8 mouse cellular contexts compared by ENCODE assay signal in the genomic region with DNA sequence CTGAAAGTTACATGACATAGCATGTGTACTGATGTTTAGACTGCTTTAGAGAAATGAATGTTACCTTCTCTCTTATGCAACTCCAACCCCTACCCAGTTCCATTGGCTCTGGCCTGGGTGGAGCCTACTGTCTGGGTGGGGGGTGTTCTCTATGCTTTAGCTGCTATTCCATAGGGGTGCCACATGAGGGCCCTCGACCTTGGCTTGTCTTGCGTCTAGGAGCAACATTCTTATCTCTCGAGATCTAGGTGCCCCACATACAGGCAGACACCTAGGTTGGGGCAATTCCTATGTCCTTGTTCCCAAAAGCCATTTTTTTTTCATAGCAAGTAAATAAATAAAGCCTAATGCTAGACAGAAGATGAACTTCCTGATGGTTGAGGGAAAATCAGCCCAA. TPM values are rescaled to one million over a fixed set of nuclear protein-coding genes. Genes with fewer than 3 reads are reported as not detected.
DNase-seq lines count a peak whose midpoint lies in the region; ATAC-seq and TF ChIP-seq lines count a peak whose summit lies in the region.

No protein-coding gene starts in this region.

- no peaks in the 10 kb centered on the region; the same call in 1 of the 2 replicates for H3K4me1 ChIP-seq in cerebellum, adult 2 months (ENCODE audit: control insufficient read depth, insufficient read depth, low read length)
- peaks cover 49% of the 10 kb centered on the region for H3K4me1 ChIP-seq in neural tube, embryonic 13.5 days (replicated peaks)

- no peak for ATAC-seq in cerebellum, adult (ENCODE audit: insufficient number of reproducible peaks, low FRiP score, low TSS enrichment)
- no peak for ATAC-seq in neural tube, embryonic 13.5 days (ENCODE audit: low read depth)

- no peaks in the 10 kb centered on the region for H3K36me3 ChIP-seq in neural tube, embryonic 13.5 days

- 1% methylated on average over 3 of the region's 3 CpGs for WGBS in cerebellum, adult 2 months
- WGBS in neural tube, embryonic 13.5 days: 12% methylated on average over 3 of the region's 3 CpGs

- no peak for TF ChIP-seq POLR2A in cerebellum, adult 2 months (IDR thresholded peaks at IDR 0.05; ENCODE audit: borderline replicate concordance, insufficient read depth, low read length)

- H3K4me2 ChIP-seq in neural tube, embryonic 13.5 days: peak overlapping the region; percentile 96

- H3K9ac ChIP-seq in neural tube, embryonic 13.5 days: peak overlapping the region; percentile 85; the same call in 1 of the 2 replicates

- DNase-seq in cerebellum, adult 2 months: peak in 1 of 2 experiments; percentile 50
- DNase-seq in B cell, adult 2 months: peak; percentile 86 to 89
- DNase-seq in cerebellum, postnatal 14 days: peak; percentile 68 to 74
- DNase-seq in liver (peak; percentile 80), adipocyte (ENCODE audit: low spot score) (no peak)
- peak; percentile 93 for DNase-seq in thymus, postnatal 4 days

- H3K9me3 ChIP-seq in neural tube, embryonic 13.5 days: no peaks in the 10 kb centered on the region

- H3K27me3 ChIP-seq in cerebellum, adult 2 months (ENCODE audit: control insufficient read depth, insufficient read depth, low read length): no peaks in the 10 kb centered on the region
- H3K27me3 ChIP-seq in neural tube, embryonic 13.5 days: peaks cover 28% of the 10 kb centered on the region

- peak; percentile 40; the same call in 1 of the 2 replicates for TF ChIP-seq CTCF in cerebellum, adult 2 months (IDR thresholded peaks at IDR 0.05; ENCODE audit: borderline replicate concordance, insufficient read depth, low read depth, low read length)

- no peak overlapping the region for H3K4me3 ChIP-seq in cerebellum, adult 2 months (replicated peaks; ENCODE audit: insufficient read depth, low read depth, low read length)
- H3K4me3 ChIP-seq in neural tube, embryonic 13.5 days: no peak overlapping the region

- H3K27ac ChIP-seq in cerebellum, adult 2 months (ENCODE audit: insufficient read depth, low read length): no peak overlapping the region
- peak overlapping the region; percentile 88 for H3K27ac ChIP-seq in neural tube, embryonic 13.5 days (replicated peaks)

RNA-seq across cellular contexts. Expression of a gene that starts 0.7 kb away (rescaled TPM):
- polyA plus RNA-seq in cerebellum, adult 2 months (2012; rRNA removed): 198 TPM in 2 replicates
- 24.9 and 27.0 TPM in 2 replicates for polyA plus RNA-seq in neural tube, embryonic 13.5 days (2015; fragmentation: Nextera tagmentation; extraction: Ambion mirVana)

RNA-seq across cellular contexts. Expression of a gene that starts 22.3 kb away (rescaled TPM):
- polyA plus RNA-seq in cerebellum, adult 2 months (2012; rRNA removed): 155 and 158 TPM in 2 replicates
- 165 and 166 TPM in 2 replicates for polyA plus RNA-seq in neural tube, embryonic 13.5 days (2015; fragmentation: Nextera tagmentation; extraction: Ambion mirVana)

RNA-seq across cellular contexts. Expression of a gene that starts 33.8 kb away (rescaled TPM):
- polyA plus RNA-seq in cerebellum, adult 2 months (2012; rRNA removed): 0.08 and 0.11 TPM in 2 replicates
- 1.2 and 1.5 TPM in 2 replicates for polyA plus RNA-seq in neural tube, embryonic 13.5 days (2015; fragmentation: Nextera tagmentation; extraction: Ambion mirVana)
